Mouse (Mus musculus): ENCODE results near the gene Fam193b. TPM values are rescaled to one million over a fixed set of nuclear protein-coding genes. Genes with fewer than 3 reads are reported as not detected.
A peak's percentile ranks its signal among the peaks of the same experiment; 100 is the strongest.
"Not testable (repeated sequence)": the region's sequence is repeated elsewhere in the genome, so short reads cannot be mapped to it uniquely, and the experiment has no call there.

Fam193b gene
- 100 to 1,000 TPM in 1 of 4 experiments, 10 to 100 TPM in 3; 47.1 to 102 (median 72.8) TPM for total RNA-seq (2022)

GRCm38 (mm10) chr13:55571027-55571751 lies at the start of gene Fam193b:
TSS of gene Fam193b (minus strand) at chr13:55571120.
- DNase-seq: peak; percentile 91

DNA sequence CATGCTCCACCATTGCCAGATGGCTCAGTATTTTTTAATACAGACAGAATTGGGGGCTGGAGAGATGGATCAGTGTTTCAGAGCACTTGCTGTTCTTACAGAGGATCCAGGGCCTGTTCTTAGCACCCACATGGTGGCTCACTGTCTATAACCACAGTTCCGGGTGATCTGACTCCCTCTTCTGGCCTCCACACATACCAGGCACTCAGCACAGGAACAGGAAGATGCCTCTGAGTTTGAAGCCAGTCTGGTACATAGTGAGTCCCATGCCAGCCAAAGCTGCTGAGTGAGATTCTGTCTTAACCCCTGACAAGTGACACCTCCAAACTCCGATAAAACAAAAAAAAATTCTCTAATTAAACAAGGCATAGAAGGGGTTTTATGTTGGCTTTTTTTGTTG lies 49.4 kb upstream of the Fam193b start:
- DNase-seq: no peak

GRCm38 (mm10) chr13:55619328-55619727 lies 48.4 kb upstream of the Fam193b start:
- DNase-seq: no peak

DNA sequence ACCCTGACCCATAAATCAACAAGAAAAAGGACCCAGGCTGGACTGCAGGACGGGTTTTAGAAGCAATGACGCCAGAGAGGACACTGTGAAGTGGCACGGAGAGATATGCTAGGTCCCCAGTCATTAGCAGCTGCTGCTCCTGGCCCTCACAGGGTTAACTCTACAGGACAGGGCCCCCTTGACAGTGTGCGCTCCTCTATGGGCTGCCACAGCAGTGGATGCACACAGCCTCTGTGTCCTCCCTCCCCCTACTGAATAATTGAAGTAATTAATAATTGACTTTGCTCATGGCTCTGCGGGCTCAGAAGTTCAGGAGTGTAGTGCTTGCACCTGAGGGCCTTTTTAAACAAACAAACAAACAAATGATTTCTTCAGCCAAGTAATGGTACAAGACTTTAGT lies 42.6 kb upstream of the Fam193b start:
- DNase-seq: no peak

DNA sequence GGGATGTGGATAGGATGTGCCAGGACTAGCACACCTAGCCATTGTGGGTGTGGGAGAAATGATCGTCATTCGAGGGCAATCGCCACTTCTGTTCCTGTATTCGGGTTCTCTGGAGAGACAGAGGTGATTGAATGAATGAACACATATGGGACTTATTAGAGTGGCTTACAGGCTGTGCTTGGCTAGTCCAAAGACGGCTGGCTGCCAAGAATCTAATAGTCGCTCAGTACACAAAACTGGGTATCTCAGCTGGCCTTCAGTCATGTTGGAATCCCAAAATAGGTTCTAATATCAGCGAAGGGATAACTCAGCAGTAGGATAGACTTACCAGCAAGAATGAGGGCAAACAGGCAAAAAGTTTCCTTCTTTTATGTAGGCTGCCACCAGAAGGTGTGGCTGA lies 41.1 kb upstream of the Fam193b start:
- DNase-seq: no peak

DNA sequence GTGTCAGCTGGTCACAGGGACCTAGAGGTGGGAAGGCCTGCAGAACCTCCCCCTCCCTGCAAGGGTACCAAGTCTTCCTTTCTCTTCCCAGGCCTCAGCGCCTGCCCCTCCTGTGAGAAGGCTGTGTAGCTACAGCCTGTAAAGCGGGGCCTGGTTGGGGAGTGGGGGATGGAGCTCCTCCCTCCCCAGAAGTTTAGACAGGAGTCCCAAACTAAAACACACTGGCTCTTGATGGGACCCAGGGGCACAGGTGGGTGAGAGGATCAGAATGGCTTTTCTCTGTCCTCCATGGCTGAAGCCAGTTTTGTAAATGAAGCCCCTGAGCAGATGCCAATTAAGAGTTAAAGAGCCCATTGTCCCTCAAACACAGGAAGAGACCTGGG lies 36.7 kb upstream of the Fam193b start:
- no peak for DNase-seq

- DNase-seq: no peak
These were observed 36.1 kb upstream of the Fam193b start for GRCm38 (mm10) chr13:55606899-55607623.

- peak; percentile 49 for DNase-seq
These were observed 33.7 kb upstream of the Fam193b start for GRCm38 (mm10) chr13:55604606-55605005.

DNA sequence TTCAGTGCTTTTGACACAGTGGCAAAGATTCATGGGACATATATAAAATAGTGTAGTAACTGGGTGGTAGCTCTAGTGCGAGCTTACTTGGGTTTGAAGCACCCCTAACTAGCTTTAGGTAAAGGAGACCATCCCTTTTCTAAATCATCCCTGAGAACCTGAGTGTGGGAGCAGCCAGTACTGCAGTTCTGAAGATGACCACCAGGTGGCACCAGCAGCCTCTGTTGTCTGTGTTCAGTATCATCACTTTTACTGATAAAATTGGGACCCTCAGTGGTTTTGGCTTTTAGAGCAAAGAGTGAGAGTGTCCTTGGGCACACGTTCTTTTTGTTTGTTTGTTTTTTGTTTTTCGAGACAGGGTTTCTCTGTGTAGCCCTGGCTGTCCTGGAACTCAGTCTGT lies 30.7 kb upstream of the Fam193b start:
- peak; percentile 49 for DNase-seq

- DNase-seq: no peak
These were observed 29.7 kb upstream of the Fam193b start for GRCm38 (mm10) chr13:55600657-55601056.

DNA sequence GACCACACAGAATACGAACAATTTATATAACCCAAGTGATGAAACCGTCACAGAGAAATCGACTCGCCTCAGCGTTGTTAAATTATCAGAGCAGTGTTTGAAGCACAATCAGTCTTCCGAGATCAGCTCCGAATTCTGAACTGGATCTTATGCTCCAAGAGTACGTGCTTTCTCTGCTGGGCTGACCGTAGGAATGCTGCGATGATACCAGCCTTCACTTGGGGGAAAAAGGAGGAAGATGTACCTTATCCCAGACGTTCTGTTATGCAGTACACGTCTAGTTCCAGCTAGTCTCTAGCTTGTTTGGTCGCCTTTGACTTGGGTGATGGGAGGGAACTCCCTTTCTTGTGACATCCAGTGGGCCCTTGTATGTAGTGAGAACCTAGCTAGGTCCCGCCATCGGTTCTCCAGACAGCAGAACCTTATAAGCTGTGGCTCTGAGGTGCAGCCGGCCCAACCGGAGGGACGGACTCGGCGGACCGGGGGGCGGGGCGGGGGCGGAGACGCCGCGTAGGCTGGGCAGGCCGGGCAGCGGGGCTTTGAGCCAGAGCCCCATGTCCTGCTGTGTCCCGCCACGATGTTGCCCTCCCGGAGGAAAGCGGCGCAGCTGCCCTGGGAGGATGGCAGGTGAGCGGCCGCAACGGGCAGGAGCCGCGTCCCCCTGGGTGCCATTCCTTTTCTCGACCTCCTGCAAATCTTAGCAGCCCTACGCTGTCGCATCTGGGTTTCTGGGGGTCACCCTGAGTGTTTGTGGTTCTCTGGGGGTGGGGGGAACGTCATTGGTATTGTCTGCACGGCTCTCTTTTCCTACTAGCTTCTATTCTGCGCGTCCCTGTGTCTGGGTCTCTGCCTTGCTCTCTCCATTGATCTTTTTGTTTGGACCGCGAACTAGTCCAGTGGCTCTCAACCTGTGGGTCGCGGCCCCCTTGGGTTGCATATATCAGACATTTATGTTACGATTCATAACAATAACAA lies 28.9 kb upstream of the Fam193b start, which contains the start of gene B4galt7:
Gene B4galt7, plus strand, starts transcription at position 331 of the 975 bp plus-strand sequence.
- DNase-seq: peak; percentile 73

- no peak for DNase-seq
These were observed 25.9 kb upstream of the Fam193b start for GRCm38 (mm10) chr13:55596802-55597201.

DNA sequence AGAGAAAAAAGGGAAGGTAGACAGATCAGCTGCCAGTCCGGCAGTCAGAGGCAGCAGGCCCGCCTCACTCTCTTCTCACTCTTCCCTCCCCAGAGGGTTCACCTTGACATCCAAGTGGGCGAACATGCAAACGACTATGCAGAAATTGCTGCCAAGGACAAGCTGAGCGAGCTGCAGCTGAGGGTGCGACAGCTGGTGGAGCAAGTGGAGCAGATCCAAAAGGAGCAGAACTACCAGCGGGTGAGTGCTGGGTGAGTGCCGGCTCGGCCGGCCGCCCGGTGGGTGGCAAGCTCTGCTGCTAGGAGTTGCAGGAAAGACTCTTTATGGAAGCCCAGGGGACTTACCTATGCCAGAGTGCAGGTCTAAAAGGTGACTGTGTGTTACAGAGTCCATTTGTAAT lies 24.5 kb upstream of the Fam193b start:
- DNase-seq: peak; percentile 45

GRCm38 (mm10) chr13:55593254-55593747 lies 22.4 kb upstream of the Fam193b start:
- DNase-seq: no peak

- peak; percentile 95 for DNase-seq
These were observed 21.8 kb upstream of the Fam193b start for GRCm38 (mm10) chr13:55592512-55593253.

DNA sequence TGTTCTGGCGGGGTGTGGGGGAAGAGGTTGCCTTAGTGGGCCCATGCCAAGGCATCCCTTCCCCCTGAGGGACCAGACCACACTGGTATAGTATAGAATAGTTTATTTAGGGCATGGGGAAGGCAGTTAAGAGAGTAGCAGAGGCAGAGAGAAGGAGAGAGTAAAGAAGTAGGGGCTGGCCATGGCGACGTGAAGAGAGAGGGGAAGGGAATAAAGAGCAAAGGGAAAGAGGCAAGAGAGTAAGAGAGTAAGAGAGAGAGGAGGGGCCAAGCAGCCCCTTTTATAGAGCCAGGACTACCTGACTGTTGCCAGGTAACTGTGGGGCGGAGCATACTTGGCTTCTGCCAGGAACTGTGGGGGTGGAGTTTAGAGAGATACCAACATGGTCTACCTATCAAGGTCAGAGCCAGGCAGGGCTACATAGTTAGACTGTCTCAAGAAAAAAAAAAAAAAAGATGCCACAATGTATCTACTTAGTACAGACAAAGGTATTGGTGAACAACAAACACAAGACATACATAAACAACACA lies 21.1 kb upstream of the Fam193b start:
- DNase-seq: no peak

DNA sequence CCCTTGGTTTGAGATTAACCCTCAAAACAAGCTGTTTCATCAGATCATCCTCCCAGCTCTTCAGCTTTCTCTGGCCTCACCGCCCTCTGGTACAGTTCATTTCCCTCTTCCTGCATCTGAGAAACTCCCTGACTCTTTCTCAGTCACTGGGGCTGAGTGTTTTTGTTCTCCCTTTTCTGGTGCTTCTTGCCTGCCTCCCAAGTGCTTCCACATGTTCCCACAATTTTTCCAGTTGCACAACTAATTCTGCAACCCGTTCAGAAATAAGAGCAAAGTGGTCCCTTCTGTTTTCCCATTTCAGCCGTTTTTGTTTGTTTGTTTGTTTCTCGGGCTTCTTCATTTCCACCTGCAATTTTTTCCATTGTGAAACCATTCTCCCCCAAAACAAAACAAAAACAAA lies 7.2 kb upstream of the Fam193b start:
- no peak for DNase-seq

DNA sequence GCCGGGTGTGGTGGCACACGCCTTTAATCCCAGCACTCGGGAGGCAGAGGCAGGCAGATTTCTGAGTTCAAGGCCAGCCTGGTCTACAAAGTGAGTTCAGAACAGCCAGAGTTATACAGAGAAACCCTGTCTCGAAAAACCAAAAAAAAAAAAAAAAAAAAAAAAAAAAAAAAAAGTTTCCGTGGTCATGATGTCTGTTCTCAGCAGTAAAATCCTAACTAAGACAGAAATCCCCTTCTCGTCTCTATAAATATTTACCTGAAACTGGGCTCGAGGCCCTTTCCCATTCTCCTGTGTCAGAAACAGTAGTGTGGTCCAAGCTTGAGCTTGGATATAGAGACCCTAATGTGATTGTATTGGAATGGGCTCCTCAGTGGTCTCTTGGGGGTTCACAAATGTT lies 6.0 kb upstream of the Fam193b start:
- DNase-seq: not testable (repeated sequence)

DNA sequence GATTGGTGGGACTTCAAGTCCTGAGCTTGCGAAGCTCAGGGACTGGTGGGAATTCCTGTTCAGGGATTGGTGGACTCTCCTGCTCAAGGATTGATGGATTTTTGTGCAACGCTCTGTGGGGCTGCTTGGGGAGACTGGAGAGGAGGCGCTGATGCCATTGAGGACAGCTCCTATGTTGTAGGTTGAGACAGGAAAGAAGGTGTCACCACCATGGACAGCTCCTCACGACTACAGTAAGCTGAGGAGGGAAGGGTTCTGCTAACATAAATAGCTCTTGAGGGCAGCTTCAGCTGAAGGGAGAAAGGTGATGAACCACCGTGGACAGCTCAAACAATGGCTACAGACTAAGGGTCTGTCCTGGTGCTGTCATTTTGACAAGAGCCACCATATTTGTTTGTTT lies 5.0 kb upstream of the Fam193b start:
- DNase-seq: no peak

- DNase-seq: no peak
These were observed 3.4 kb upstream of the Fam193b start for GRCm38 (mm10) chr13:55574321-55574720.

- no peak for DNase-seq
These were observed 2.5 kb upstream of the Fam193b start, which contains the start of gene Tmed9 for GRCm38 (mm10) chr13:55573432-55573831. TSS of gene Tmed9 (plus strand) at chr13:55573732.
